Mouse (Mus musculus) forebrain, embryonic 13.5 days (tissue): ENCODE data around the gene Cpne5. TPM values are rescaled to one million over a fixed set of nuclear protein-coding genes. Genes with fewer than 3 reads are reported as not detected.

Experiments used
- ATAC-seq: fragments of 200-750 bp; cut with Nextera tagmentation; 2 replicates; pipeline ENCODE4 v1.8.0; 2017
- H3K27ac ChIP-seq: fragments of 300-500 bp; sonication (generic); 2 replicates; pipeline ENCODE4 v1.5.1; 2015; ENCODE audit warnings: inconsistent platforms, mild to moderate bottlenecking, moderate library complexity
- H3K27me3 ChIP-seq: fragments of 300-500 bp; sonication (generic); 2 replicates; pipeline ENCODE4 v1.6.1; 2015; ENCODE audit warnings: mild to moderate bottlenecking, inconsistent platforms
- H3K36me3 ChIP-seq: fragments of 300-500 bp; sonication (generic); 2 replicates; pipeline ENCODE4 v1.6.1; 2015; ENCODE audit warnings: mild to moderate bottlenecking, inconsistent platforms; ENCODE audit not compliant: poor library complexity, severe bottlenecking
- H3K4me1 ChIP-seq: fragments of 300-500 bp; sonication (generic); 2 replicates; pipeline ENCODE4 v1.6.1; 2015; ENCODE audit warnings: inconsistent platforms
- H3K4me2 ChIP-seq: fragments of 300-500 bp; sonication (generic); 2 replicates; pipeline ENCODE4 v1.6.1; 2015; ENCODE audit warnings: inconsistent platforms, mild to moderate bottlenecking, moderate library complexity
- H3K4me3 ChIP-seq: fragments of 300-500 bp; sonication (generic); 2 replicates; pipeline ENCODE4 v1.5.1; 2015; ENCODE audit warnings: mild to moderate bottlenecking, inconsistent platforms
- H3K9ac ChIP-seq: fragments of 300-500 bp; sonication (generic); 2 replicates; pipeline ENCODE4 v1.6.1; 2015; ENCODE audit warnings: mild to moderate bottlenecking, inconsistent platforms
- H3K9me3 ChIP-seq: fragments of 300-500 bp; sonication (generic); replicated peaks from 2 replicates; pipeline ENCODE4 v1.6.1; 2016; ENCODE audit warnings: inconsistent platforms
- WGBS: fragments of 180-500 bp; shearing (Covaris S2); methylation state at CpG from one replicate; pipeline ENCODE4 v1.1.7; 2015; 5-methylcytosine and 5-hydroxymethylcytosine counted together
- polyA plus RNA-seq: library from polyadenylated mRNA; unstranded; fragments of >200 nt; fragmentation: Nextera tagmentation; extraction: Ambion mirVana; gene quantifications from 2 replicates; pipeline ENCODE4 v1.2.1, GENCODE M21; 2015

The Cpne5 gene
- polyA plus RNA-seq, 1 experiment from 2014 or later: 13.0 TPM

DNA sequence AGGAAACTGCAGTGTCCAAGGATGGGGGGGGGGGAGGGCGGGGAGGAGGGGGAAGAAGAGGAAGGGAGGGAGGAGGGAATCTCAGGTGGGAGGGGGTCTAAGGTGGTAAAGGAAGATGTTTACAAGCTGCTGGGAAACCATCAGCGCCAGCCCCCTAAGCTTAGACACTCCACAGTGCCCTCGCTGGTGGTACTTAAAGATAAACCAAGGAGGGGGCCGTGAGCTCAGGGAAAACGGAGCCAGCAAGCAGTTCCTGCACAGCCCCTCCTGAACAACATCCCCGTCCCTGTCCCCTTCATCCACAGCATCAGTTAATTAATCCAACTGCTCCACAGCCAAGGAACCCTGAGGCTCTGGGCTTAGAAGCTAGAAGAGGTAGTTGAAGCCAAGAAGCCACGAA is 38.1 kb downstream of the Cpne5 start:
- Histone ChIP-seq H3K9ac (no peak overlapping the region), H3K27me3 (no peaks in the 10 kb centered on the region), H3K4me3 (no peak overlapping the region), H3K9me3 (no peaks in the 10 kb centered on the region), H3K27ac (peak overlapping the region; percentile 63), H3K36me3 (no peaks in the 10 kb centered on the region), H3K4me2 (peak overlapping the region; percentile 18), H3K4me1 (peaks cover 12% of the 10 kb centered on the region)
- ATAC-seq: 0 out of 2 replicates have a peak, but pooled peaks have one; percentile 38
- 21% methylated on average over 6 of the region's 7 CpGs for WGBS

- WGBS: 8% methylated on average over 9 of the region's 9 CpGs
- H3K27ac ChIP-seq: peak overlapping the region; percentile 63
- ATAC-seq: peak; percentile 30; the same call in 1 of the 2 replicates
- H3K36me3 ChIP-seq: no peaks in the 10 kb centered on the region
- peak overlapping the region; percentile 16; the same call in 1 of the 2 replicates for H3K9ac ChIP-seq
- no peak overlapping the region for H3K4me3 ChIP-seq
- no peaks in the 10 kb centered on the region for H3K9me3 ChIP-seq
- peaks cover 12% of the 10 kb centered on the region for H3K4me1 ChIP-seq
- H3K27me3 ChIP-seq: no peaks in the 10 kb centered on the region
- H3K4me2 ChIP-seq: peak overlapping the region; percentile 18
Observed at GRCm38 (mm10) chr17:29199151-29199800, 38.7 kb downstream of the Cpne5 start.

DNA sequence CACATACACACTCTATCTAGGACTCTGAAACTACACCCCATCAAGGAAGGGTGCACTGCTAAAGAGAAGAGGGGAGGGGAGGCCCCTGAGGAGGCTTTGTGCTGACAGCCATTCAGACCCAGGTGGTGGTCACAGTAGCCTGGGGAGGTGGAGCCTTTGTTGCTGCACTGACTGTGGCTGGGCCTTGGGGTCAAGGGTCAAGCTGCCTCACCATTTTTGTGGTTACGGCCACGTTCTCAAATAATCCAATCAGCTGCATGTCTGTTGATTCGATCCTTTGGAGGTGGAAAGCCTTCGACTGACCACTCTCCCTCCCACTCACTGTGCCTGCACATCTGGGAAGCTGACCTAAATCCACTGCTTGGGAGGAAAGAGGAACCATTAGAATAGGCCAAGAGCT is 42.4 kb downstream of the Cpne5 start:
- Histone ChIP-seq H3K4me1 (peaks cover 21% of the 10 kb centered on the region), H3K4me2 (no peak overlapping the region), H3K36me3 (no peaks in the 10 kb centered on the region), H3K9me3 (no peaks in the 10 kb centered on the region), H3K4me3 (no peak overlapping the region), H3K27ac (no peak overlapping the region), H3K27me3 (peaks cover 6% of the 10 kb centered on the region; the same call in 1 of the 2 replicates), H3K9ac (no peak overlapping the region)
- ATAC-seq: no peak
- WGBS: 12% methylated on average over 4 of the region's 4 CpGs

DNA sequence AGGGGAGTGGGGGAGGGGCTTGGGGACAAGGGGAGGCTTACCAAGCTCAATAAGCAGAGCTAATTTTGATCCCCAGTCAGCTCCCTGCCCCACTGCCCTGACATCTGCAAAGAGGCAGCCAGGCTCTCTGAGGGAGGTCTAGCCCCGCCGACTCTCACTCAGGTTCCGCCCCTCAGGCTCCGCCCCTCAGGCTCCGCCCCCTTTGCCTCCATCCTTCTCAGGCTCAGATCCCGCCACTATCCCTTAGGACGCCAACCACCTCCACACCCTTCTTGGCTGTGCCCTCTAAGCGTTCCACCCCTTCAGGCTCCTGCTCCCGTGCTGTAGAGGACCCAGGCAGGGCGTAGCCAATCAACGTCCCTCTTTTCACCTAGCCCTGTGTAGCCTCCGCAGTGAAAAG is 49.0 kb downstream of the Cpne5 start:
- no peak for ATAC-seq
- no peak overlapping the region for H3K4me3 ChIP-seq
- H3K9me3 ChIP-seq: no peaks in the 10 kb centered on the region
- H3K27me3 ChIP-seq: peaks cover 18% of the 10 kb centered on the region
- H3K9ac ChIP-seq: no peak overlapping the region
- 4% methylated on average over 12 of the region's 12 CpGs for WGBS
- peaks cover 42% of the 10 kb centered on the region for H3K4me1 ChIP-seq
- H3K36me3 ChIP-seq: no peaks in the 10 kb centered on the region
- H3K4me2 ChIP-seq: peak overlapping the region; percentile 18
- no peak overlapping the region for H3K27ac ChIP-seq

DNA sequence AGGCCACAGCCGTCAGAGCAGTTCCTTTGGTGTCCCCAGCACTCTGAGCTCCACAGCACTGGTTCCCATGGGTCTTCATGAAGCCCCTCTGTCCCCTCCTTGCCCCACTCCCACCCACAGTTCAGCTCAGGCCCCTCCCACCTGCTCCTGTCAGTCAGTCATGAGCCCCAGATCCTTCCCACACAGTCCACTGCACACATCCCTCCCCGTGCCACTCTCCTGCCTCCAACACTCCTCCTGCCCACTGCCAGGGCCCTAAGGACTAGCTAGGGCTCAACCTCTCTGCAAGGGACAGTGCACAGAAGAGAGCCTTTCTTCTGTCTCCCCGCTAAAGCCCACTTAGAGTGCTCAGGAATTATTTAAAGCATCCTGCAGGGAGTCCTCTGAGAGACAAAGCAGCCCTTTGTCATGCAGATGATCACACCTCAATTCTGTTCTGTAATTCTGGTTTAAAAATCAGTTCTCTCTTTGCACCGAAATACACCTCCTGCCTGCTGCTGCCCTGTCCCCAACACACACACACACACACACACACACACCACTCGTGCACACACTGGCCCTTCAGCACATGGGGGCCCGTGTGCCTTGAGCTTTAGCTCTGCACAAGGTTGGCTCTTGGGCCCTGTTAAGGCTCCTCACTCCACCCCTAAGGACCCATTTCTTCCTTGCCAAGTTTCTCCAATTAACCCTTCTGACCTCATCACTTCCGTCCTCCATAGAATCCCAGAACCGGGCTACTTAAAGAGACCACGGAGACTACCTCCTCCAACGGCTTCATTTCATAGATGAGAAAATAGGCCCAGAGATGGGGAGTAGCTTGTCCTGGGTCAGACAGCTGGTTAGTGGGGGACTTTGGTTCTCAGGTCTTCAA is 50.7 kb downstream of the Cpne5 start:
- Histone ChIP-seq H3K4me2 (no peak overlapping the region), H3K36me3 (no peaks in the 10 kb centered on the region), H3K9ac (no peak overlapping the region), H3K9me3 (no peaks in the 10 kb centered on the region), H3K4me1 (peaks cover 38% of the 10 kb centered on the region), H3K27me3 (peaks cover 18% of the 10 kb centered on the region), H3K27ac (peak overlapping the region; percentile 68), H3K4me3 (no peak overlapping the region)
- WGBS: 5% methylated on average over 10 of the region's 10 CpGs
- ATAC-seq: peak; percentile 34; the same call in 1 of the 2 replicates

DNA sequence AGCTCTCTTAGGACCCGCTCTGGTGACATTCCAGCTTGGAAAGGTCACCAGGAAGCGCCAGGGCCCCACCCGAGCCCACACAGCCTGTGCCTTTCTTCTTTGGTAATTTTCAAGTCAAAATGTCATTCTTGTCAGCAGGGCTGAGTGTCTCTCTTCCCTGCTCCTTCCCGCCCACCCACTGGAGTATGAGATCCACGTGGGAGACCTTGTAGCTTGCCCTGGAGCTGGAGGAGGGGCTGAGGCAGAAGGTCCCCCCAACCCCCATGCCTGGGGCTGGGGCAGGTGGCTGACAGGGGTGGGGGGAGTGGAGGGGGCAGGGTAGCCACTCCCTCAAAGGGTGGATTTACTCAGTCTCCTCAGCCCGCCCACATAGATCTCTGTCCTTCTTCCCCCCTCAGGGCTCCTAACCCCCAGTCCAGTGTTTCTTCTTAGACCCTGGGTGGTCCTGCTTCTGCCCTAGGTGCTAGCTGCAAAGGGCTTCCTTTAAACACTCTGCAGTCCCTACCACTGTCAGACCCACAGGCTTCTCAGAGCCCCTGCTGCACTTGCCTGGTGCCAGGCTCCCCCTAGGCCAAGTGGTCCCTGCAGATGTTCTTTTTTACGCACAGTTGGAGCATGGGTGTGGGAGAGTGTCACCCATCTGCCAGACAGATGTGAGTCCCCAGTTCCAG is 52.5 kb downstream of the Cpne5 start:
- H3K4me3 ChIP-seq: no peak overlapping the region
- 43% methylated on average over 7 of the region's 7 CpGs for WGBS
- ATAC-seq: no peak
- peaks cover 38% of the 10 kb centered on the region for H3K4me1 ChIP-seq
- no peak overlapping the region for H3K9ac ChIP-seq
- peak overlapping the region; percentile 25; the same call in 1 of the 2 replicates for H3K27ac ChIP-seq
- peaks cover 11% of the 10 kb centered on the region for H3K27me3 ChIP-seq
- H3K9me3 ChIP-seq: no peaks in the 10 kb centered on the region
- H3K36me3 ChIP-seq: no peaks in the 10 kb centered on the region
- no peak overlapping the region for H3K4me2 ChIP-seq

DNA sequence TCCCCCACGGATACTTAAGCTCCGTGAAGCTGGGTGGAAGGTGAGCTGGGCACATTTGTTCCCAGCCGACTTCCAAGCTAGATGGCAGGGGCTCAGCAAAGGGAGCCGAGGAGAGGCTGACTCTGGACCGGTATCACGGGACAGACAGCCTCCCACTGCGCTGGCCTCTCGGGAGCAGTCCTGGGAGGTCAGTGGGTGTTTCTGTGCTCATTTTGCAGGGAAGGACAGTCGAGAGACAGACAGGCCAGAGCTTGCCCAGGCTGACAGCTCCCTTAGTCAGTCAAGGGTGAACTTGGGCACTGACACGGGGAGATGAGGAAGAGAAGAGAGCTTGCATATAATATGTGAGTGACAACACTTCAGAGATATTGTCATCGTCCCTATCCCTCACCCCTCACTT is 54.8 kb downstream of the Cpne5 start:
- Histone ChIP-seq H3K27ac (no peak overlapping the region), H3K36me3 (no peaks in the 10 kb centered on the region), H3K27me3 (no peaks in the 10 kb centered on the region; the same call in 1 of the 2 replicates), H3K4me3 (no peak overlapping the region), H3K9me3 (no peaks in the 10 kb centered on the region), H3K4me2 (no peak overlapping the region), H3K4me1 (peaks cover 31% of the 10 kb centered on the region), H3K9ac (no peak overlapping the region)
- ATAC-seq: no peak
- 68% methylated on average over 11 of the region's 11 CpGs for WGBS

DNA sequence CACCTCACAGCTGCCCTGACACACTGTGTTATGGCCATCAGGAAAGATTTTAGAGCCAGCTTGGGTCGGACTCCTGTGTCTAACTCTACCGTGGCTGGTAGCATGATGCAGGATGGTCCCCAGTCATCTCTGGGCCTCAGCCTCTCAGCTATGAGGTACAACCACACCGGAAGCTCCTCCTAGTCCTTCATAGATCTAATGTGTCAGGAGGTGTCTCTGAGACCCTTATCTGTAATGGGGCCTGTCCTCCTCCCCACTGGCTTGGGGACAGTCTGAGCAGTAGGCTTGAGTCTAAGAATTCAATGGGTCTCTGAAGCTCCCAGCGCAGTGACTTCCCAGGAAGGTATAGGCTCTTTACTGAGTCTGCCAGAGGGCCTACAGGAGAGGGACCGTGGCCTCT is 56.2 kb downstream of the Cpne5 start:
- ATAC-seq: no peak

DNA sequence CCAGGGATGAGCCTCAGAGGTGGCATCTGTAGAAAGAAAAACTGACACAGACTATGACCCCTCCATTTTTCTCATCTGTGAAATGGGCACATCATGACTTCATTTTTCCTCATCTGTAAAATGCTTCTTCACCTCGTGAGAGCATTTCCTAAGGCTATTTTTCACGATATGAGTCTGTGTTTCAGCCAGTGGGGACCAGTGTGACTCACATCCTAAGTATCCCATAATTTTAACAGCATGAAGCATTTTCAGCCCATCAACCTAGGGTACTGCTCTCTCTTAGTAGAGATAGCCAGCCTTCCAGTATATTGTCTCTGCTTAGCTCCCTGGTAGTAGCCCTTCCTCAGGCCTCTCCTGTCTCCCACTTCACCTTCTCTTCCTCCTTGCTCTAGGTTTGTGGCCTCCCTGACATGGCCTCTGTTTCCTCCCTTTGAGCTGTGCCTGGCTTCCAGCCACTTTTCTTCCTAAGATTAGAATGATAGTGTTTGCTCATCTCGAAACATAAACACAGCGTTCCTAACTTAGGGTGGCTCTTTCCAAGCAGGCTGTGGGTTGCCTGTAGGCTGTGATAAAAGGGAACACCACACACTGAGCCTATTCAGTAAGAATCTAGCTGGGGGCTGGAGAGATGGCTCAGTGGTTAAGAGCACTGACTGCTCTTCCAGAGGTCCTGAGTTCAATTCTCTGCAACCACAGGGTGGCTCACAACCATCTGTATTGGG is 57.4 kb downstream of the Cpne5 start:
- H3K9me3 ChIP-seq: no peaks in the 10 kb centered on the region
- no peak overlapping the region for H3K4me3 ChIP-seq
- peaks cover 26% of the 10 kb centered on the region for H3K4me1 ChIP-seq
- H3K4me2 ChIP-seq: no peak overlapping the region
- H3K9ac ChIP-seq: no peak overlapping the region
- H3K27ac ChIP-seq: no peak overlapping the region
- 86% methylated on average over 4 of the region's 4 CpGs for WGBS
- H3K27me3 ChIP-seq: no peaks in the 10 kb centered on the region; the same call in 1 of the 2 replicates
- H3K36me3 ChIP-seq: no peaks in the 10 kb centered on the region
- no peak for ATAC-seq

More for the DNA sequence above, 56.2 kb downstream of the Cpne5 start:
- Histone ChIP-seq H3K4me3 (no peak overlapping the region), H3K9ac (no peak overlapping the region), H3K4me1 (peaks cover 23% of the 10 kb centered on the region), H3K27ac (no peak overlapping the region), H3K27me3 (no peaks in the 10 kb centered on the region; the same call in 1 of the 2 replicates), H3K36me3 (no peaks in the 10 kb centered on the region), H3K4me2 (no peak overlapping the region), H3K9me3 (no peaks in the 10 kb centered on the region)
- 89% methylated on average over 5 of the region's 5 CpGs for WGBS

GRCm38 (mm10) chr17:29179917-29180316 is 58.0 kb downstream of the Cpne5 start:
- H3K4me2 ChIP-seq: no peak overlapping the region
- no peaks in the 10 kb centered on the region; the same call in 1 of the 2 replicates for H3K27me3 ChIP-seq
- no peak overlapping the region for H3K27ac ChIP-seq
- no peaks in the 10 kb centered on the region for H3K36me3 ChIP-seq
- ATAC-seq: no peak
- no peak overlapping the region for H3K4me3 ChIP-seq
- H3K9ac ChIP-seq: no peak overlapping the region
- WGBS: 82% methylated on average over 6 of the region's 6 CpGs
- H3K9me3 ChIP-seq: no peaks in the 10 kb centered on the region
- H3K4me1 ChIP-seq: peaks cover 21% of the 10 kb centered on the region

DNA sequence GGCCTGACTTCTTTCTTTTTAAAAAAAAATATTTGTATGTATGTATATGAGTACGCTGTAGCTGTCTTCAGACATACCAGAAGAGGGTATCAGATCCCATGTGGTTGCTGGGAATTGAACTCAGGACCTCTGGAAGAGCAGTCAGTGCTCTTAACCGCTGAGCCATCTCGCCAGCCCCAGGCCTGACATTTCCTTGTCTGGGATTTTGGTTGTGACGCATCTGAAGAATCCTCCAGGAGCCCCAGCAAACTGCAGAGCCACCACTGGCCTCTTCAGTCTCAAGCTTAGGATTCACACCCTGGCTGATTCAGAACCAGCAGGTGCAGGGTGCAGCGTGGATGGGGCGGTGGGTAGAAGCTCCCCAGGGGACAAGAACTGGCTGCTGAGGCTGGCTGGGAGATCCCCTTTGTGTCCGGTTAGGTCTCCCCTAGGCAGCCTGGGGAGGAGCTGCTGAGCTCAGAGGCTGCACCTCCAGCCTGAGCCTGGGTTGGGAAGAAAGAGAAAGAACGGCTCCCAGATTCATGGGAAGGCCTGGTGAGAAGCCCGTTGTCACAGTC is 59.4 kb downstream of the Cpne5 start:
- WGBS: 68% methylated on average over 9 of the region's 9 CpGs
- Histone ChIP-seq H3K9ac (no peak overlapping the region), H3K4me2 (no peak overlapping the region), H3K27me3 (no peaks in the 10 kb centered on the region; the same call in 1 of the 2 replicates), H3K36me3 (no peaks in the 10 kb centered on the region), H3K27ac (no peak overlapping the region), H3K4me3 (no peak overlapping the region), H3K4me1 (peaks cover 21% of the 10 kb centered on the region), H3K9me3 (no peaks in the 10 kb centered on the region)
- no peak for ATAC-seq
